Mouse (Mus musculus) Patski (cell line): ENCODE measurements around the gene Ampd1. TPM values are rescaled to one million over a fixed set of nuclear protein-coding genes. Genes with fewer than 3 reads are reported as not detected.

Source experiments
- ATAC-seq: fragments of 100-300 bp; one replicate; pipeline ENCODE4 v1.8.0; 2021
- CTCF ChIA-PET: fragments of 350-600 bp; sonication (Branson Sonifier 250); formaldehyde crosslinking; loops from one replicate; lab custom pipeline; 2022; ENCODE audit warnings: inconsistent platforms; lab: Charles Lee
- POLR2A ChIA-PET: fragments of 350-600 bp; sonication (Branson Sonifier 250); formaldehyde crosslinking; loops from one replicate; lab custom pipeline; 2022; ENCODE audit warnings: antibody characterized with exemption, inconsistent platforms; lab: Charles Lee
- DNase-seq: peaks from one replicate; pipeline ENCODE4 v3.0.0-alpha.2; 2011; ENCODE audit warnings: low read depth, low spot score
- H3K27me3 ChIP-seq: fragments of 371-371 bp; one replicate; pipeline ENCODE4 v1.5.1; 2021
- CTCF ChIP-seq: fragments of 100-300 bp; IDR thresholded peaks from one replicate; pipeline ENCODE4 v1.5.1; 2021
- in situ Hi-C: fragments of 300-500 bp; cut with MboI; formaldehyde crosslinking; loops from 3 replicates; pipeline ENCODE4 v1.11.1; 2018; ENCODE audit warnings: low pct_unique_long_range_greater_than_20kb, mixed read lengths
- polyA plus RNA-seq: library from polyadenylated mRNA; unstranded; gene quantifications from one replicate; pipeline ENCODE4 v1.2.3, GENCODE M21; 2021

The Ampd1 gene
- polyA plus RNA-seq, 1 experiment from 2014 or later: 0.13 TPM

GRCm38 (mm10) chr3:103101909-103102308, 28.1 kb downstream of the Ampd1 start:
- TF ChIP-seq CTCF: no peak
- ChIA-PET CTCF (interaction anchor here (1.5 to 2.8 kb wide), 6 partner anchors 10 to 52 kb away, joined by 3 to 11 read pairs (median 6); no protein-coding TSS in a partner anchor), POLR2A (no interaction called here)
- in situ Hi-C loops: no loop called here
- DNase-seq (no peak), ATAC-seq (peak; percentile 18)
- H3K27me3 ChIP-seq: no peaks in the 10 kb centered on the region

DNA sequence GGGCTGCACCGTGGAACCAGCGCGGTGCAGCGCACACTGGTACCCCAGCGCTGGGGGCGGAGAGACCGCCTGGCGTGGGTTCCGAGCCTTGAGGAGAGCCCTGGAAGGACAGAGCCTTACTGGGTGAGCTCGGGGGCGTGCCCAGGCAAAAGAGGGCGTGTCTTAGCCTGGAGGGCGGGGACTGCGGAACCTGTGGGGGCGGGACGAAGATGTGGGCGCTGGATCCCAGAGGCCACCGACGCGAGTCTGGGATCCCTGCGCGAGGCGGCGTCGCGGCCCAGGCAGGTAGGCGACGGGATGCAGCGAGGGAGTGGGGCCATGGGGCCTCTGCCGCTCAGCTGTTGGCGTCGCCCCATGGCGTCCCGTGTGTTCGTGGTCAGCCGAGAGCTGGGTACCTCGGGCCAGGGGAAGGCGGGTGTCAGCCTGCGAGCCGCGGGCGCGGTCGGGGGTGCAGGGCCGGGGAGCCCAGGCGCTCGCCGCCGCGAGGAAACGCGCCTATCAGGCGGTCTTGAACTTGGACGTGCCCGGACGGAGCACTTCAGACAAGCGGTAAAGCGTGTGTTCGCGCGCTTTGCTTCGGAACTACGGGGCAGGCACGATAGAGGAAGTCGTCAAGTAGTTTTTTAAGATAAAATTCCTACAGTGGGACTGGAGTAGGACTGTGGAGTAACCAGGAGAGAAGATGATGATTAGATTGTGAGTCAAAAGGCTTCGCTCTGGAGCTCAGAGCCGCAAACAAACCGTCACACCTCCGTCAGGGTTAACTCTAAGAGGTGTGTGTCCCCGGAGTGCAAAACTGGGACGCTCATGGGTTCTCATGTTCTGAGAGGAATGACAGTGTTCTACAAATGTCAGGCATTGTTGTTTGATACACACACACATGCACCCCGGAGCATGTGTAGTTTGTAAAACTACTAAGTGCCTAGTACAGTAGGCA, 28.9 kb downstream of the Ampd1 start, which contains the start of gene Dennd2c:
TSS of gene Dennd2c (plus strand) at position 151 of the 937 bp plus-strand sequence.
- CTCF ChIA-PET: interaction anchor here (0.7 to 2.8 kb wide), 7 partner anchors 9 to 82 kb away, joined by 3 to 11 read pairs (median 6); partner anchors contain the start of gene Csde1
- in situ Hi-C loops: no loop called here
- DNase-seq (peak; percentile 72), ATAC-seq (peak; percentile 97)
- POLR2A ChIA-PET: interaction anchor here (0.7 kb wide), 1 partner anchor 70 kb away, joined by 3 read pairs; no protein-coding TSS in a partner anchor
- TF ChIP-seq CTCF: no peak
- H3K27me3 ChIP-seq: no peaks in the 10 kb centered on the region

DNA sequence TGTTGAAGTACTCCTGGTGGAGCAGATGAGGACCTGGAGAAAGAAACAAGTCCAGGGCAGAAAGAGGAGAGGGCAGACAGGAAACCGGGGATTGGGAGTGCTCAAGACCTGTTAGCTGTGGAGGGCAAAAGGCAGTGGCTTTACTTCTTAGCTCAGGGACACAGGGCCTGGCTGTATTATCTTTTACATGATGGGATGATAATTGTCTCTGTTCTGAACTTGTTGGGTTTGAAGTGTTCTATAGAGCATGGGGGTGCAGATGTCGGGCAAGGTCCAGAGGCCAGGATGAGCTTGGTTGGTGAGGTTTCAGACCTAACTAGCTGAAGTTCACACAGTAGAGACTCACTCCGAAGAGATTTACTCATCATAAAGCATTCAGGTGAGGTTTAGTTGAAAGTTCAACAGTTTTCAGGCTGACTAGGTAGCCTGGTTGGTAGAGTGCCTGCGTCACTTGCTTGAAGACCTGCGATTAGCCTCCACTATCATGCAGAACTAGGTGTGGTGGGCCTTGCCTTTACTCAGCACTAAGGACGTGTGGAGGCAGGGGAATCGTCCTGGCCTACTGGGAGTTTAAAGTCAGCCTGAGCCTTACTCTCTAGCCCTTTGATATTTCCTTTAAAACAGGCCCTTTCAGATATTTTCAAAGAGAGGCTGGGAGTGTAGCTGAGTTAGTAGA, 33.9 kb downstream of the Ampd1 start:
- CTCF ChIA-PET: interaction anchor here (1.8 kb wide), 1 partner anchor 46 kb away, joined by 4 read pairs; no protein-coding TSS in a partner anchor
- H3K27me3 ChIP-seq: no peaks in the 10 kb centered on the region
- ATAC-seq (no peak), DNase-seq (no peak)
- in situ Hi-C loops: no loop called here
- no peak for TF ChIP-seq CTCF
- POLR2A ChIA-PET: interaction anchor here (0.6 kb wide), 1 partner anchor 897 kb away, joined by 3 read pairs; no protein-coding TSS in a partner anchor

DNA sequence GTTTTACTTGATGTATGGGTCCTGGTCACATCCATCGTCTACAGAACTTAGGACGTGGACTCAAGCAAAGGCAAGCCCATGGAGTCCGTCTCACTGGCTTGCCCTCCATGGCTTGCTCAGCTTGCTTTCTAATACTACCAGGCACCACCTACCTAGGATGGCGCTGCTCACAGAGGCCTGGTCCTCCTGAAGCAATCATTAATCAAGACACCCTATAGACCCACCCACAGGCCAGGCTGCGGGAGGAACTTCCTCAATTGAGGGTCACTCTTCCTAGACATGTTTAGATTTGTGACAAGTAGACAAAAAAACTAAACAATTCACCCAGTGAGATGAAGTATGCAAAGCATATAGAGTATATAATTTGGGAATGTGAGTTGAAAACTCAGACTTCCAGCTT, 38.4 kb downstream of the Ampd1 start:
- ChIA-PET POLR2A (no interaction called here), CTCF (interaction anchor here (1.1 to 1.6 kb wide), 4 partner anchors 9 to 46 kb away, joined by 3 to 7 read pairs (median 3); no protein-coding TSS in a partner anchor)
- DNase-seq (no peak), ATAC-seq (no peak)
- in situ Hi-C loops: no loop called here
- H3K27me3 ChIP-seq: no peaks in the 10 kb centered on the region
- TF ChIP-seq CTCF: no peak

- POLR2A ChIA-PET: interaction anchor here (0.6 to 0.9 kb wide), 2 partner anchors 18 to 25 kb away, joined by 3 read pairs; no protein-coding TSS in a partner anchor
- in situ Hi-C loops: no loop called here
- CTCF ChIA-PET: no interaction called here
- TF ChIP-seq CTCF: no peak
- no peak for DNase-seq
- ATAC-seq: no peak
- H3K27me3 ChIP-seq: no peaks in the 10 kb centered on the region
Measured at GRCm38 (mm10) chr3:103123636-103124035, 49.8 kb downstream of the Ampd1 start.

DNA sequence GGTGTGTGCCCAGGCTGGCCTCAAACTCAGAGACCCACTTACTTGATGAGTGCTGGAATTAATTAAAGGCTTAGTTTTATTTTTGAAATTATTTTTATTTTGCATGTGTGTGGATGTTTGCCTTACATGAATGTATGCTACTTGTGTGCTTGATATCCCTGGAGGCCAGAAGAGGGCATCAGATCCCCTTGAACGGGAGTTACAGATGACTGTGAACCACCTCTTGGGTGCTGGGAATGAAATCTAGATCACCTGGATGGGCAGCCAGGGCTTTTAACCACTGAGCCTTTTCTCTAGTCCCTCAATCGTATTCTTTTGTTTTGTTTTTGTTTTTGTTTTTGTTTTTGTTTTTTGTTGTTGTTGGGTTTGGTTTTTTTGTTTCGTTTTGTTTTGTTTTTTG, 52.3 kb downstream of the Ampd1 start:
- no peak for ATAC-seq
- DNase-seq: no peak
- H3K27me3 ChIP-seq: no peaks in the 10 kb centered on the region
- in situ Hi-C loops: no loop called here
- CTCF ChIA-PET: no interaction called here
- TF ChIP-seq CTCF: no peak
- POLR2A ChIA-PET: no interaction called here

DNA sequence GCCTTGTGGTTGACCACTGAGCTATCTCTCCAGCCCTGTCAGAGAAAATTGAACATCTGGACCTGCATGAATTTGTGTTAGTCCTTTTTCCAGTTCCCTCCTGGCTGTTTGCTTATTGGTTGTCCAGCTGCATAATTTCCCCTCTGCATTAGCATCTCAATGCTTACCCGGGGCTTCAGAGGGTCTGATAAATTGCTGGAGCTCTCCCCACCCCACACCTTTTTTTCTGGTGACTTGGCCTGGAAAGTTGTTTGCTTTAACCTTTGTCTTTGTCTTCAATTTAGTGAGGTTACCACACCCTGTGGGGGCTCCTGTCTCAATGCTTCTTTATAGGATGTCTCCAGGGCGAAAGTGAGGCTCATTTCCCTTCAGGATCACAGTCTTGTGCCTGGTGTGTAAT, 53.4 kb downstream of the Ampd1 start:
- CTCF ChIA-PET: interaction anchor here (1.1 to 1.3 kb wide), 2 partner anchors 22 to 29 kb away, joined by 3 read pairs; no protein-coding TSS in a partner anchor
- POLR2A ChIA-PET: no interaction called here
- in situ Hi-C loops: no loop called here
- ATAC-seq (no peak), DNase-seq (no peak)
- TF ChIP-seq CTCF: no peak
- H3K27me3 ChIP-seq: no peaks in the 10 kb centered on the region

DNA sequence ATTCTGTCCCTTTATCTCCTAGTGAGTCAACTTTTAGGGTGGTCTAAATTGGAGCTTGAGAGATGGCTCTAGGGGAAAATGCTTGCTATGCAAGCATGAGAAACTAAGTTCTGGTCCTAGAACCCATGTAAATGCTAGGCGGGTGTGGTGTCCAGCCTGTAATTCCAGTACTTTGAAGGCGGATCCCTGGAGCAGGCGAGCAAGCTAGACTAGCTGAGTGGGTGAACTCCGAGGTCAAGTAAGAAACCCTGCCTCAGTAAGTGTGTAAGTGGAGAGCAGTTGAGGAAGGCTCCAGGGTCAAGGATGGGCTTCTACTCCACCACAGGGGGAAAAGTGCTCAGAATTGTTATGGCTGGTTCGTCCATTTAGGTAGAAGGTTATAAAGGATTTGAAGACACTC, 53.9 kb downstream of the Ampd1 start:
- no peaks in the 10 kb centered on the region for H3K27me3 ChIP-seq
- POLR2A ChIA-PET: no interaction called here
- DNase-seq (no peak), ATAC-seq (no peak)
- in situ Hi-C loops: no loop called here
- no peak for TF ChIP-seq CTCF
- CTCF ChIA-PET: interaction anchor here (1.1 to 1.3 kb wide), 2 partner anchors 23 to 28 kb away, joined by 3 read pairs; no protein-coding TSS in a partner anchor

- ChIA-PET POLR2A (no interaction called here), CTCF (interaction anchor here (1.1 to 1.3 kb wide), 2 partner anchors 23 to 28 kb away, joined by 3 read pairs; no protein-coding TSS in a partner anchor)
- H3K27me3 ChIP-seq: no peaks in the 10 kb centered on the region
- TF ChIP-seq CTCF: no peak
- DNase-seq: no peak
- in situ Hi-C loops: no loop called here
- no peak for ATAC-seq
Measured at GRCm38 (mm10) chr3:103128251-103128650, 54.4 kb downstream of the Ampd1 start.
